ENCODE assay signal across 9 mouse cellular contexts in genomic region chr2:30237881-30238280, GRCm38 (mm10). TPM values are rescaled to one million over a fixed set of nuclear protein-coding genes. Genes with fewer than 3 reads are reported as not detected.
DNase-seq lines count a peak whose midpoint lies in the region; ATAC-seq and TF ChIP-seq lines count a peak whose summit lies in the region.
"Had no signal": no experiment of that assay in that cellular context is flagged by ENCODE, and none has a peak within 500 bp of the region (broad histone marks: within the 10 kb centered on the region; RNA-seq: fewer than 3 reads in every experiment).

No protein-coding gene starts in this region.

- no peak for TF ChIP-seq CTCF in stomach, postnatal 0 days (IDR thresholded peaks at IDR 0.05; ENCODE audit: low read depth)

- peaks cover 12% of the 10 kb centered on the region for H3K36me3 ChIP-seq in intestine, embryonic 16.5 days (ENCODE audit: control insufficient read depth, insufficient read depth, low read length)
- H3K36me3 ChIP-seq in limb, embryonic 10.5 days = peaks cover 39% of the 10 kb centered on the region
- peaks cover 35% of the 10 kb centered on the region for H3K36me3 ChIP-seq in midbrain, embryonic 10.5 days
- peaks cover 10% of the 10 kb centered on the region; the same call in 1 of the 2 replicates for H3K36me3 ChIP-seq in stomach, postnatal 0 days (ENCODE audit: control insufficient read depth, insufficient read depth, low read length)

- peak overlapping the region; percentile 76 for H3K4me3 ChIP-seq in intestine, embryonic 16.5 days (ENCODE audit: low read length)
- H3K4me3 ChIP-seq in limb, embryonic 10.5 days = peak overlapping the region; percentile 74
- peak overlapping the region; percentile 97 for H3K4me3 ChIP-seq in midbrain, embryonic 10.5 days
- peak overlapping the region; percentile 66 for H3K4me3 ChIP-seq in stomach, postnatal 0 days (ENCODE audit: low read depth, low read length)

- TF ChIP-seq EP300 in stomach, postnatal 0 days (optimal IDR thresholded peaks at IDR 0.05) = no peak

- peaks cover 28% of the 10 kb centered on the region for H3K4me1 ChIP-seq in intestine, embryonic 16.5 days (ENCODE audit: control insufficient read depth, insufficient read depth, low read length)
- peaks cover 46% of the 10 kb centered on the region for H3K4me1 ChIP-seq in limb, embryonic 10.5 days
- peaks cover 31% of the 10 kb centered on the region for H3K4me1 ChIP-seq in midbrain, embryonic 10.5 days
- peaks cover 6% of the 10 kb centered on the region for H3K4me1 ChIP-seq in stomach, postnatal 0 days (replicated peaks; ENCODE audit: control insufficient read depth, insufficient read depth)

- H3K9me3 ChIP-seq in intestine, embryonic 16.5 days (ENCODE audit: control insufficient read depth, low read length) = no peaks in the 10 kb centered on the region
- no peaks in the 10 kb centered on the region for H3K9me3 ChIP-seq in limb, embryonic 10.5 days (replicated peaks)
- no peaks in the 10 kb centered on the region for H3K9me3 ChIP-seq in midbrain, embryonic 10.5 days (replicated peaks)
- no peaks in the 10 kb centered on the region for H3K9me3 ChIP-seq in stomach, postnatal 0 days (ENCODE audit: control insufficient read depth, low read length)

- peak; percentile 89 for ATAC-seq in intestine, embryonic 16.5 days
- peak; percentile 85 for ATAC-seq in stomach, postnatal 0 days (ENCODE audit: low FRiP score, low TSS enrichment)

- H3K27ac ChIP-seq in intestine, embryonic 16.5 days (ENCODE audit: low read length) = peak overlapping the region; percentile 91
- peak overlapping the region; percentile 94 for H3K27ac ChIP-seq in limb, embryonic 10.5 days
- H3K27ac ChIP-seq in midbrain, embryonic 10.5 days (replicated peaks) = peak overlapping the region; percentile 95
- H3K27ac ChIP-seq in stomach, postnatal 0 days (replicated peaks) = peak overlapping the region; percentile 90

- DNase-seq in ES-CJ7 (ENCODE audit: low read depth, low spot score) = peak; percentile 55
- DNase-seq in adrenal gland, postnatal 10 days = peak; percentile 82
- peak; percentile 34 to 59 for DNase-seq in frontal cortex, postnatal 14 days (ENCODE audit: low spot score in 2 of 2)
- peak; percentile 80 for DNase-seq in limb, embryonic 10.5 days (ENCODE audit: low spot score)
- no peak for DNase-seq in midbrain, embryonic 10.5 days (ENCODE audit: low spot score)
- no peak for DNase-seq in stomach, postnatal 0 days (ENCODE audit: low spot score)
- no peak for DNase-seq in natural killer cell, adult 2 months (ENCODE audit: low spot score in 2 of 2)

- H3K27me3 ChIP-seq in intestine, embryonic 16.5 days (replicated peaks; ENCODE audit: control insufficient read depth, insufficient read depth, low read length) = no peaks in the 10 kb centered on the region
- no peaks in the 10 kb centered on the region for H3K27me3 ChIP-seq in limb, embryonic 10.5 days (ENCODE audit: low read depth, poor library complexity, severe bottlenecking)
- no peaks in the 10 kb centered on the region for H3K27me3 ChIP-seq in midbrain, embryonic 10.5 days (ENCODE audit: low read depth, poor library complexity, severe bottlenecking)
- no peaks in the 10 kb centered on the region for H3K27me3 ChIP-seq in stomach, postnatal 0 days (ENCODE audit: control insufficient read depth, insufficient read depth, low read length)

- 0% methylated on average over 33 of the region's 42 CpGs for WGBS in intestine, embryonic 16.5 days
- under 1% methylated on average over 41 of the region's 42 CpGs for WGBS in limb, embryonic 10.5 days
- WGBS in midbrain, embryonic 10.5 days = under 1% methylated on average over 42 of the region's 42 CpGs
- WGBS in stomach, postnatal 0 days = under 1% methylated on average over 25 of the region's 42 CpGs

- H3K4me2 ChIP-seq in intestine, embryonic 16.5 days (ENCODE audit: low read depth, low read length) = peak overlapping the region; percentile 66
- peak overlapping the region; percentile 68 for H3K4me2 ChIP-seq in stomach, postnatal 0 days (replicated peaks; ENCODE audit: low read depth)

- H3K9ac ChIP-seq in intestine, embryonic 16.5 days (ENCODE audit: low read depth, low read length) = peak overlapping the region; percentile 92
- peak overlapping the region; percentile 69 for H3K9ac ChIP-seq in stomach, postnatal 0 days (ENCODE audit: low read length)

RNA-seq across cellular contexts. Expression of gene Lrrc8a, which starts 0.4 kb away (rescaled TPM):
- 10 to 100 TPM; 43.5 to 53.2 TPM for total RNA-seq in adrenal gland, postnatal 10 days (2021)
- 37.4 and 40.1 TPM in 2 replicates for polyA plus RNA-seq in intestine, embryonic 16.5 days (2015; fragmentation: Nextera tagmentation; extraction: Ambion mirVana)
- polyA plus RNA-seq in limb, embryonic 10.5 days (2016; fragmentation: Nextera tagmentation; extraction: Ambion mirVana) = 44.4 and 46.0 TPM in 2 replicates
- polyA plus RNA-seq in midbrain, embryonic 10.5 days (2016; fragmentation: Nextera tagmentation; extraction: Ambion mirVana) = 40.8 and 43.7 TPM in 2 replicates
- polyA plus RNA-seq in stomach, postnatal 0 days (2015; fragmentation: Nextera tagmentation; extraction: Ambion mirVana) = 30.3 and 31.7 TPM in 2 replicates

RNA-seq across cellular contexts. Expression of gene Gm28035, which starts 2.5 kb away (rescaled TPM):
- 1 to 10 TPM; 1.9 to 2.0 TPM for total RNA-seq in adrenal gland, postnatal 10 days (2021)
- polyA plus RNA-seq in intestine, embryonic 16.5 days (2015; fragmentation: Nextera tagmentation; extraction: Ambion mirVana) = 0.11 and 0.24 TPM in 2 replicates
- polyA plus RNA-seq in limb, embryonic 10.5 days (2016; fragmentation: Nextera tagmentation; extraction: Ambion mirVana) = 0.04 and 0.08 TPM in 2 replicates
- 0.10 TPM in 2 replicates for polyA plus RNA-seq in midbrain, embryonic 10.5 days (2016; fragmentation: Nextera tagmentation; extraction: Ambion mirVana)
- polyA plus RNA-seq in stomach, postnatal 0 days (2015; fragmentation: Nextera tagmentation; extraction: Ambion mirVana) = 0.05 and 0.11 TPM in 2 replicates

RNA-seq across cellular contexts. Expression of gene Phyhd1, which starts 28.1 kb away (rescaled TPM):
- 10 to 100 TPM; 23.7 to 24.1 TPM for total RNA-seq in adrenal gland, postnatal 10 days (2021)
- 10.5 and 10.8 TPM in 2 replicates for polyA plus RNA-seq in intestine, embryonic 16.5 days (2015; fragmentation: Nextera tagmentation; extraction: Ambion mirVana)
- polyA plus RNA-seq in limb, embryonic 10.5 days (2016; fragmentation: Nextera tagmentation; extraction: Ambion mirVana) = 1.4 and 3.3 TPM in 2 replicates
- 2.7 and 4.7 TPM in 2 replicates for polyA plus RNA-seq in midbrain, embryonic 10.5 days (2016; fragmentation: Nextera tagmentation; extraction: Ambion mirVana)
- 5.8 and 7.1 TPM in 2 replicates for polyA plus RNA-seq in stomach, postnatal 0 days (2015; fragmentation: Nextera tagmentation; extraction: Ambion mirVana)

RNA-seq across cellular contexts. Expression of gene Kyat1, which starts 32.2 kb away (rescaled TPM):
- 10 to 100 TPM; 27.4 to 27.9 TPM for total RNA-seq in adrenal gland, postnatal 10 days (2021)
- 24.6 and 28.9 TPM in 2 replicates for polyA plus RNA-seq in intestine, embryonic 16.5 days (2015; fragmentation: Nextera tagmentation; extraction: Ambion mirVana)
- 7.5 and 8.4 TPM in 2 replicates for polyA plus RNA-seq in limb, embryonic 10.5 days (2016; fragmentation: Nextera tagmentation; extraction: Ambion mirVana)
- polyA plus RNA-seq in midbrain, embryonic 10.5 days (2016; fragmentation: Nextera tagmentation; extraction: Ambion mirVana) = 8.3 and 10.6 TPM in 2 replicates
- 81.2 and 89.3 TPM in 2 replicates for polyA plus RNA-seq in stomach, postnatal 0 days (2015; fragmentation: Nextera tagmentation; extraction: Ambion mirVana)

RNA-seq across cellular contexts. Expression of gene Gm28038, which starts 43.0 kb away (rescaled TPM):
- total RNA-seq in adrenal gland, postnatal 10 days (2021) = not detected
- polyA plus RNA-seq in intestine, embryonic 16.5 days (2015; fragmentation: Nextera tagmentation; extraction: Ambion mirVana) = not detected in 2 replicates
- polyA plus RNA-seq in limb, embryonic 10.5 days (2016; fragmentation: Nextera tagmentation; extraction: Ambion mirVana) = not detected in 2 replicates
- polyA plus RNA-seq in midbrain, embryonic 10.5 days (2016; fragmentation: Nextera tagmentation; extraction: Ambion mirVana) = not detected in 2 replicates
- polyA plus RNA-seq in stomach, postnatal 0 days (2015; fragmentation: Nextera tagmentation; extraction: Ambion mirVana) = not detected in 2 replicates
- polyA plus RNA-seq: frontal cortex, adult 2 months had no signal

Comparison
In these comparisons a context has a peak if more than half of its experiments do, and no peak if none do; other contexts are left out.
1. DNase-seq: peak in ES-CJ7 (single experiment), adrenal gland, postnatal 10 days (single experiment), frontal cortex, postnatal 14 days (2 of 2) and limb, embryonic 10.5 days (single experiment); none in midbrain, embryonic 10.5 days (single experiment), stomach, postnatal 0 days (single experiment) and natural killer cell, adult 2 months (0 of 2).
2. Peak in every context shown above with its lines, with median percentiles within 50 percentile points of each other: H3K27ac ChIP-seq and H3K4me3 ChIP-seq.